Mouse (Mus musculus): ENCODE data around the gene Tas1r2.

Tas1r2 gene

DNA sequence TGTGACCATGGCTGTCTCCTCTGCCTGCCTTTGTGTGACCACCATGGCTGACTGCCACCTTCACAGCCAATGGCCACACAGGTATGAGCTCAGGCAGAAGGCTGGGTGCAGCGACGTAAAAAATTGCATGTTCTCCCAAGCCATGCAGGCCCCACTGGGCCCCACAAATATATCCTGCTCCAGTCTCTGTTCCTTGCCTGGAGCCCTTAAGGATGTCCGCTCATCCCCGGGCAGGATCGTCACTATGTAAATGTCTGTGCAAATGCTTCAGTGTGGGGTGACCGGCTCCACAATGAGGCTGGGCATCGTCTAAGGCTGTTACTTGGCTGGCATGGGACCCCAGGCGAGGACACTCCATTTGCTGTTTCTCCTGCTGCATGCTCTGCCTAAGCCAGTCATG lies at the start of gene Tas1r2:
TSS of gene Tas1r2 (plus strand) at position 301 of the 400 bp plus-strand sequence.
- ChIA-PET POLR2A (interaction anchor here in 1 of 4 experiments (1.4 kb wide), 1 partner anchor 8 kb away, joined by 3 read pairs; no protein-coding TSS in a partner anchor), CTCF (interaction anchor here in 2 of 4 experiments (1.1 to 1.3 kb wide), 2 partner anchors 9 kb away, joined by 4 read pairs; no protein-coding TSS in a partner anchor)

DNA sequence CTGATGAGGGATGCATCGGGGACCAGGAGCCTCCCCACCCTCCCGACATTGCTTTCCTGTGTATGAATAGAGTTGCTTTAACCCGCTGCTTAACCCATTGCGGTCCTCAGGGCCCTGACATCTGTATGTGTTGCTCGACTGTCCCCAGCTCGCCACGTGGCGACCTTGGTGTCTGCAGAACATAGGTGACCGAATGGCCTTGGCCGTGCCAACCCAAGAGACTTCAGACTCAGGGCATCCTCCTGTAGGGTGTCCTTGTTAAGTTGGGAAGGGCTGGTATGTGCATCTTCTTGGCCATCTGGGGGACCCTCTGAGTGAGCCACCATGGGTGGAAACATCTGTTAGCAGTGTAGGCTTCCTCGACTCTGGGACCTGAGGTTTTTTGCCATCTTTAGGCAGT lies 48.1 kb upstream of the Tas1r2 start:
- ChIA-PET CTCF (interaction anchor here (0.6 to 1.4 kb wide), 10 partner anchors 10 to 133 kb away, joined by 3 to 5 read pairs (median 3); no protein-coding TSS in a partner anchor), POLR2A (interaction anchor here in 2 of 4 experiments (0.6 to 1.6 kb wide), 4 partner anchors 11 to 1543 kb away, joined by 3 to 4 read pairs (median 3); no protein-coding TSS in a partner anchor)

DNA sequence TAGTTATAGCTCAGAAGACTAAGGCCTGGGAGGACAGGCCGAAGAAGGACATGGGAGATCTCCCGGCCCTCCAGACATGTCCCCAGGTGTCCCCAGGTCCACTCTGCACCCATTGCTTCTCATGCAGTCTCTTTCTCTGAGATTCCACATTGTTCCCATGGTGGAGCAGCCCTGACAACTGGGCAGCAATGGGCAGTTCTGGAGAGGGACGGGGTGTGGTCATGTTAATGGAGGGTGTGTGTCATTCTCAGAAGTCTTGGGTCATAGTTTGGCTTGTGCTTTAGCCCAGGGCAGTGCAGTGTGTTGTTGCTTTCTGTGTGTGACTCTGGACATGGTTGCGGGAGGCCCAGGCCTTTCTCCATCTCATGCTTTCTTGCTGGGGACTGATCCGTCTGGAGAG lies 46.6 kb upstream of the Tas1r2 start:
- ChIA-PET POLR2A (interaction anchor here in 2 of 4 experiments (0.9 to 2.1 kb wide), 4 partner anchors 10 to 111 kb away, joined by 3 to 5 read pairs (median 4); no protein-coding TSS in a partner anchor), CTCF (interaction anchor here in 1 of 4 experiments (1.2 kb wide), 1 partner anchor 136 kb away, joined by 4 read pairs; no protein-coding TSS in a partner anchor)

DNA sequence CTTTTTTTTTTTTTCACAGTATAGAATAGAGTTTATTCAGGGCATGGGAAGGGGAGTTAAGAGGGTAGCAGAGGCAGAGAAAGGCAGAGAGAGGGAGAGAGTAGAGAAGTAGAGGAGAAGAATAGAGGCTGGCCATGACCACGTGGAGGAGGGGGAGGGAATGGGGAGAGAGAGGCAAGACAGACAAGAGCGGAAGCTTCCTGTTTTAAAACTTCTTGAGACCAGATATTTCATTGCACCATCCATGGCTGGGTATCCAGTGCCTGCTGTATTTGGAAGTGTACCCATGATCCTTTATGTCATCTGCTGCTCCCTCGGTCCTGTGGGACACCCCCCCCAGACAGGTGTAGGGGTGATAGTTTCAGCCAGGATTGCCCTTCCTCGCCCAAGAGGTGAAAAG lies 44.4 kb upstream of the Tas1r2 start:
- CTCF ChIA-PET: interaction anchor here in 1 of 4 experiments (0.7 to 4.0 kb wide), 3 partner anchors 27 to 73 kb away, joined by 3 to 47 read pairs (median 7); no protein-coding TSS in a partner anchor
- POLR2A ChIA-PET: interaction anchor here in 2 of 4 experiments (0.6 kb wide), 2 partner anchors 326 to 520 kb away, joined by 3 read pairs; no protein-coding TSS in a partner anchor

DNA sequence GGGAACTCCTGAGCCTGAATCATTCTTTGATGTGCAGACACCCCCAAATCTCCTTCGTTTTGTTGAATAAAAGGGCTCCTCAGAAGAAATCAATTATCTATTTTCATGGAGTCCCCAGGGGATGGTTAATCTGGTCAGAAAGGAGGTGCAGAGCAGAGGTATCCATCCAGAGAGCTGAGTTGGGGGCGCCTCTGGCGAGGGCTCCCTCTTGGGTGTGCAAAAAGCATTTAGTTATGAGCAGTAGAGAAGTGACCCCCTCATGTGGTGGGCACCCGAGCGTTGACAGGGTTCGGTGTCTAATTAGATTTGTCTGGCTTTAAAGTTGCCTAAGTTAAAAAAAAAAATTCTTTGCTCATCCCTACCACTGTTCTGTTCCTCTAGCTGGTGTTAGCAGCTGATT lies 42.4 kb upstream of the Tas1r2 start:
- CTCF ChIA-PET: interaction anchor here (0.5 to 8.0 kb wide), 140 partner anchors 8 to 579 kb away, joined by 3 to 189 read pairs (median 4); partner anchors contain the start of genes Gm21969 (in 4 of the 4), Aldh4a1 (in 3 of the 4), Akr7a5 (in 1 of the 4) and Capzb (in 1 of the 4)
- POLR2A ChIA-PET: interaction anchor here in 3 of 4 experiments (0.6 to 2.8 kb wide), 16 partner anchors 8 to 605 kb away, joined by 3 to 14 read pairs (median 4); partner anchors contain the start of genes Aldh4a1 (in 2 of the 3) and Gm21969 (in 2 of the 3)

DNA sequence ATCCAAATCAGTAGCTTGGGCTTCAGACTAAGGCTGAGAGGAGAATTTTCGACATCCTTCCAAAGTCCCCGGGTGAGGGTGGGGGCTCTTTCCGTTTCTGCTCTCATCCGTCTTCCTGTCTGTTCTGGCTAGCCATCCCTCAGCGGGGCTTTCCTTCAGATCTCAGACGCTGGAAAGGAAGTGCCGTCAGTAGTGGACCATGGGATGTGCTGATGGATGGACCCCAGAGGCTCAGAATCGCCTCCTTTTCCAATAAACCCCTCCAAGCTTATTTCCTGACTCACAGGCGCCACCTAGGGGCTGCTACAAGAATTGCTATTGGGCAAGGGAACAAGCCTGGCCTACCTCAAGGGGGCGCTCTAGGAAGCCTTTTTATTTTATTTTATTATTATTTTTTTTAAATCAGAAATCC lies 41.8 kb upstream of the Tas1r2 start:
- POLR2A ChIA-PET: interaction anchor here in 3 of 4 experiments (0.6 to 2.8 kb wide), 16 partner anchors 8 to 606 kb away, joined by 3 to 14 read pairs (median 4); partner anchors contain the start of genes Aldh4a1 (in 2 of the 3) and Gm21969 (in 2 of the 3)
- CTCF ChIA-PET: interaction anchor here (0.5 to 8.0 kb wide), 143 partner anchors 9 to 1029 kb away, joined by 3 to 189 read pairs (median 4); partner anchors contain the start of genes Gm21969 (in 4 of the 4), Aldh4a1 (in 3 of the 4), Akr7a5 (in 1 of the 4) and Capzb (in 1 of the 4)

DNA sequence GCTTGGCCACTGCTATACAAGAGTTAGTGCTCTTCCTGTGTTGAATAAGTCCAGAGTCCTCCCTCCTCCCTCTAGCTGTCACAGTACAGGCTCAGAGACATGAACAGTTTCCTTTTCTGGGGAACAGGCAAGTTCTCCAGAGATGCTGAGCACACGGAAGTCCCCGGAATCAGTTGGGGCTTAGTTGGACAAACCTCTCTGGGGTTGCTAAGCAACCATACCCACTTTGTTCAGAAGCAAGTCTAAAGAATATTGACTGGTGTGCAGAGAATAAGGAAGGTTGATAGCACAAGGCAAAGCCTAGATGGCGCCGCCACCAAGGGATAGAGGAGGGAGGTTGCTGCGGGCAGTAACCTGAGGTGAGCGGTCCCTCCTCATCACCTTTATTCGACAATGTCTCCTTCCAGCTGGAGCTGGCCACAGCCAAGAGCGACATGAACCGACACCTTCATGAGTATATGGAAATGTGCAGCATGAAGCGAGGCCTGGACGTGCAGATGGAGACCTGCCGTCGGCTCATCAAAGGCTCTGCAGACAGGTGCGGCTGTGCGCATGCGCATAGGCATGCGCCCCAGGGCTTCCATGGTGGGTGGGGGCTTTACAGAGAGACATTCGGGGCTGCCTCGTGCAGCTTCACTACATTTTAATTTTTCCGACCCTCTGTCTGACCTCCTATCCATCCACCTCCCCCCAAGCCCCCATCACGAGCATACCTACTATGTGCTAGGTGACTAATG lies 38.6 kb upstream of the Tas1r2 start:
- CTCF ChIA-PET: interaction anchor here in 3 of 4 experiments (0.9 to 8.0 kb wide), 3 partner anchors 12 to 40 kb away, joined by 3 to 189 read pairs (median 18); partner anchors contain the start of gene Gm21969 (in 2 of the 3)
- POLR2A ChIA-PET: interaction anchor here in 2 of 4 experiments (0.6 to 3.0 kb wide), 7 partner anchors 8 to 260 kb away, joined by 3 to 18 read pairs (median 4); partner anchors contain the start of genes Aldh4a1 (in 1 of the 2) and Gm21969 (in 1 of the 2)

DNA sequence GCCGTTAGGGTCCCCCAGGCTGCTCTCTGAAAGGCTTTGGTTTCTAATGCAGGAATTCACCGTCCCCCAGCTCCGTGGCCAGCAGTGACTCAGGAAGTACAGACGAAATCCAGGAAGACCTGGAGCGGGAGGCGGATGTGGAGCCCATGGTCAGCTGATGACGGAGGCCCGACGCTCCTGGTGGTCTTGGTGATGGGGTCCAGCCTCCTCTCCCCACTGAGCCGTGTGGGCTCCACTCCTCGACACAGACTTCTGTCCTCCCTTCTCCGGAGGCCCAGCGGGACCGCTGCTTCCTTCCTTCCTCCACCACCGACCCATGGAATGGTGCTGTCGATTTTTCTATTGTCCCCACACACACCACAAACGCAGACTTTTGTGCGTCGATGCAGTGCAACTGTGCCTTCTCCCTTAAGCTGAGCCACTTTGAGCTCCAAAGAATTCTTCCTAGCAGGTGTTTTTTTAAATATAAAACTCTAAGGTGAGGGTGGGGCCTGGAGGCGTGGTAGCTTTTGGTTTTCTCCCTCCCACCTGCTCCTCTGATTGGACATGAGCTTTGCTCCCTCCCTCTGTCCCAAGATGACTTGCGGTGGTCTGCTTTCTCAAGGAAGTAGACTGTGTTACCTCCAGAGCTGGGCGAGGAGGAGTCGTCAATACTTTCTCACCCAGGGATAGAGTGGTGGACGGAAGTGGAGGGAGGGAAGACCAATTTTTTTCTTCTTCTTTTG lies 36.9 kb upstream of the Tas1r2 start:
- ChIA-PET POLR2A (interaction anchor here in 3 of 4 experiments (0.6 to 3.0 kb wide), 40 partner anchors 8 to 910 kb away, joined by 3 to 22 read pairs (median 3); partner anchors contain the start of gene Gm21969 (in 2 of the 3)), CTCF (interaction anchor here (0.5 to 8.0 kb wide), 27 partner anchors 9 to 1518 kb away, joined by 3 to 189 read pairs (median 4); partner anchors contain the start of genes Gm21969 (in 3 of the 4), Akr7a5 (in 1 of the 4) and Pqlc2 (in 1 of the 4))

DNA sequence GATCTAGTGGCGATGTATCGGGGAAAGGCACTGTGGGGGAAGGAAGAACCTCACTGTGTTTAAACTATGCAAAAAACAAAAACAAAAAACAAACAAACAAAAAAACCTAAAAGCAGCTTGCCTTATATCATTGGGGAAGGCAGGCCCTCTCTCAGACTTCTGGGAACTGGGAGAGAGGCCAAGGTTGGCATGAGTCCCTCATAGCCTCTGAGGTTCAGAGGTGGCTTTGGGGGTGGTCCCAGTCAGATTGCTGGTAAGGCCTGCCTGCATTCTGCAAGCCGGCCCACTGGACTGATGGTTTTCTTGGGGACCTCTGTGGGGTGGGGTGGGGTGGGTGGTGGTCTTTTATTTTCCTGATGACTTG lies 36.4 kb upstream of the Tas1r2 start:
- CTCF ChIA-PET: interaction anchor here (0.5 to 8.0 kb wide), 23 partner anchors 9 to 1518 kb away, joined by 3 to 189 read pairs (median 4); partner anchors contain the start of genes Gm21969 (in 3 of the 4), Akr7a5 (in 1 of the 4) and Pqlc2 (in 1 of the 4)
- POLR2A ChIA-PET: interaction anchor here in 3 of 4 experiments (0.6 to 3.0 kb wide), 32 partner anchors 8 to 910 kb away, joined by 3 to 22 read pairs (median 3); partner anchors contain the start of gene Gm21969 (in 1 of the 3)

DNA sequence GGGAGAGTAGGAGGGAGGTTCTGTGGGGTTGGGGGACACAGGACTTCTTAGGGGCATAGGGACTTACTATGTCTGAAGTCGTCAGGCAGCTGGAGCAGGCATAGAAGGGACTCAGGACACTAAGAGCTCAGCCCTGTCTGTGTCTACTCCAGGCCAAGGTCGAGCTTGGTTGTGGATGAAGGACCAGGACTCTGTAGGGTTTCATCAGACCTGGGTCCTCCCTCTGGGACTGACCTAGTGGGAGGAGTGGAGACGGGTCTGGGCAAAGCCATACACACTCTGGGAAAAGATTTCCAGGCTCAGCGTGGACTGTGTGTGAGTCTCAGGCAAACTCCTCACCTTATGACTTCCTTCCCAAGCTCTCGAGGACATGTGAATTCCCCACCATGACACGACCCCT lies 33.6 kb upstream of the Tas1r2 start:
- ChIA-PET CTCF (interaction anchor here (0.7 to 4.8 kb wide), 6 partner anchors 8 to 27 kb away, joined by 3 to 48 read pairs (median 4); partner anchors contain the start of gene Gm21969 (in 2 of the 4)), POLR2A (interaction anchor here in 3 of 4 experiments (0.5 to 1.7 kb wide), 6 partner anchors 8 to 399 kb away, joined by 3 to 5 read pairs (median 4); no protein-coding TSS in a partner anchor)

DNA sequence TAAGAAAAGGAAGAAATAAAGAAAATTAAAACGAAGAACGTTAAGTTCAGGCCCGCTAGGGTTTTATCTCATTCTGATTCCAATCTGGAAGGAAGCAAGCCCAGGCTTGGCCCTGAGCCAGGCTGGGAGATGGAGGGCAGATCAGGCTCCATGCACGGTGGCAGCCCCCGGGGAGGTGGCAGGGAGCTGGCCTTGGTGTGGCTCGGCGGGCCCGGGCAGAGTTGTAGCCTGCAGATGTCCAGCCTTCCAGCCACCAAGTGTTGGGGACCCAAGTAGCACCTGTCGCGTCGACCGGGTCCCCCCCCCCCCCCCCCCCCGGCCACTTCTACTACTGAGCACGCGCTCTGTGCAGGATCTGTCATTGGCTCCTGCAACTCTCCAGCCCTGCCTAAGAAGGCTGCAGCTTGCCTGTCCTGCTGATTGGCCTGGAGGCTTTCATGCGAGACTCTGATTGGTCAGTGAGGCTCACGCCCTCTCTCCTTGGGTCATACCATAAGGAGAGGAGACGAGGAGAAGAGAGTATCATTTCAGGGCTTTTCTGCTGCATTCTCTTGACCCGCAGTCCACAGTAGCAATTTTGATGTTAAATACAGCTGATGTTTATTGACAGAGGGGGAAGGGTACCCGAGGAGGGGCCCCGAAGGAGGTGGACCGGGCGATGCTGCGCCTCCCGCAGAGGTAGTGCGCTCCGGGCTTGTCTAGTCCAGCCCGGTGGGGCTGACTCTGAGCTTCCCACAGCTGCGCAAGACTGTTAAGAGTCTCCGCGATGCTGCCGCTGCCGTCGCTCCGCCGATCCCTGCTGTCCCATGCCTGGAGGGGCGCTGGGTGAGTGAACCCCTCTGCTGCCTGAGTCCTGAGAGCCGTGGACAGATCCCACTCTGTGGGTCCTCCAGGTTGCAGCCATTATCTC lies 30.7 kb upstream of the Tas1r2 start, which contains the start of gene Aldh4a1:
TSS of gene Aldh4a1 (plus strand) at position 494 of the 910 bp plus-strand sequence.
- ChIA-PET CTCF (interaction anchor here (0.5 to 4.8 kb wide), 28 partner anchors 10 to 1793 kb away, joined by 3 to 48 read pairs (median 4); partner anchors contain the start of genes Gm21969 (in 3 of the 4), Akr7a5 (in 1 of the 4) and Pqlc2 (in 1 of the 4)), POLR2A (interaction anchor here in 3 of 4 experiments (0.5 to 2.6 kb wide), 51 partner anchors 8 to 1662 kb away, joined by 3 to 35 read pairs (median 4); partner anchors contain the start of genes Gm21969 (in 3 of the 3), Akr7a5 (in 1 of the 3) and Pqlc2 (in 1 of the 3))

DNA sequence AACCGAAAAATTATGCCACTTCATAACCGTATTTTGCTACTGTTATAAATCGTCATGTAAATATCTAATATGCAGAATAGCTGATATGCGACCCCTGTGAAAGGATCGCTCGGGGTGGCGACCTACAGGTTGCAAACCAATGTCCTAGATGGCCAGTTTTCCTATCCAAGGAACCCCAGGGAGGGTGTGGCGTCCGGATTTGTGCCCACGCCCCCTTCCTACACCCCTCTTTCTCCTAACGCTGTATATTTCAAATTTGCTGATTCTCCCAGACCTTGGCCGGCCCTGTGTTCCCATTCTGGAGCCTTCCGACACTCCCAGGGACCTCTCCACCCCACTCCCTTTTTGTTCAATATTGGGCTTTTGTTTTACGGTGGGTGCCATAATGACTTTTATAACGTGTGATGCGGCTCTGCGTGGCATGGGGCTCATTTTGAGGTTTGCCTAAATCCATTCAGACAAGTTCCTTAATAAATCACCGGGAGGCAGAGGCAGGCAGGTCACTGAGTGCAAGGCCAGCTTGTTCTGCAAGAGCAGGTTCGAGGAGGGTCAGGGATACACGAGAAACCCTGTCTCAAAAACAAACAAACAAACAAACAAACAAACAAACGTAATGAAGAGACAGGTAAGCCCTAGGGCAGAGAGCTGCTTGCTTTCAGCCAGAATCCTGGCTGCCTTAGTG lies 29.8 kb upstream of the Tas1r2 start:
- ChIA-PET CTCF (interaction anchor here (1.0 to 4.8 kb wide), 19 partner anchors 12 to 118 kb away, joined by 3 to 48 read pairs (median 6); partner anchors contain the start of gene Gm21969 (in 3 of the 4)), POLR2A (interaction anchor here in 3 of 4 experiments (0.6 to 2.6 kb wide), 44 partner anchors 8 to 1035 kb away, joined by 3 to 35 read pairs (median 4); partner anchors contain the start of genes Gm21969 (in 3 of the 3), Akr7a5 (in 1 of the 3) and Pqlc2 (in 1 of the 3))

DNA sequence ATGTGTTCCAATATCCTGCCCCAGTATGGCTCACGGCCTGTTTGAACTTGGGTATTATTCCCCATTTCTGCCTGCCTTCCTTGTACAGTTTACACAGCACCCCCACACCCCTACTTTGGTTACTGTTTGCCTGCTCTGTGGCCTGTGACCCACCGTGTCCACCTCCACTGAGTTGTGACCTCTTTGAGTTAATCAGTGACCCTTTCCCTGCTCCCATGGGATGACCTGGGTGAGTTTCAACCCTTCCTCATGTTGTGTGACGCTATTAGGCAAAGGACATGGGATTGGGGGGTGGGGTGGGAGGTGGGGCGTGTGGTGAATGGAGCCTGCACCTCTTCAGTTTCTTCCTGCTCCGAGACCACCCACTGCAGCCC lies 29.2 kb upstream of the Tas1r2 start:
- ChIA-PET POLR2A (interaction anchor here in 2 of 4 experiments (0.7 to 2.1 kb wide), 6 partner anchors 8 to 135 kb away, joined by 3 to 8 read pairs (median 4); no protein-coding TSS in a partner anchor), CTCF (interaction anchor here in 2 of 4 experiments (1.6 to 4.8 kb wide), 4 partner anchors 12 to 50 kb away, joined by 3 to 48 read pairs (median 9); no protein-coding TSS in a partner anchor)

DNA sequence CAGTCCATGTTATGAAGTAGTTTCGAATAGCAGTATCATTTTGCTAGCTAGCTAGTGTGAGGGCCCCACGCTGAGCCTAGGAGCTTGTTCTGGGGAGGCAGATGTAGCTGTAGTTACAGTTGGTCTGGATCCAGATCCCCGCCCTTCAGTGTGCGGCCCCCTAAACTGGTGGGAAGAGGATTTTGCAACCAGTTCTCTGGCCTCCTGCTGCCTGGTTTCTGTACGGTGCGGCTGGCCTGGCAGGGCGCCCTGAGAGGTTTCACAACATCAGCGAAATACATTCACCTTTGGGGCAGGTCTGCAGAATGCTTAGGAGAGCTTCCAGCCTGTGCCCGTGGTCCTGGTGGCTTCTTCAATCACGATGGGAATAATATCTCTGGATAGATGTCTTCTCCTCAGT lies 28.6 kb upstream of the Tas1r2 start:
- POLR2A ChIA-PET: interaction anchor here in 2 of 4 experiments (0.8 to 1.4 kb wide), 7 partner anchors 8 to 136 kb away, joined by 3 to 6 read pairs (median 3); no protein-coding TSS in a partner anchor
- CTCF ChIA-PET: interaction anchor here in 2 of 4 experiments (0.6 to 1.3 kb wide), 2 partner anchors 22 to 44 kb away, joined by 3 to 4 read pairs; partner anchors contain the start of gene Gm21969 (in 1 of the 2)

DNA sequence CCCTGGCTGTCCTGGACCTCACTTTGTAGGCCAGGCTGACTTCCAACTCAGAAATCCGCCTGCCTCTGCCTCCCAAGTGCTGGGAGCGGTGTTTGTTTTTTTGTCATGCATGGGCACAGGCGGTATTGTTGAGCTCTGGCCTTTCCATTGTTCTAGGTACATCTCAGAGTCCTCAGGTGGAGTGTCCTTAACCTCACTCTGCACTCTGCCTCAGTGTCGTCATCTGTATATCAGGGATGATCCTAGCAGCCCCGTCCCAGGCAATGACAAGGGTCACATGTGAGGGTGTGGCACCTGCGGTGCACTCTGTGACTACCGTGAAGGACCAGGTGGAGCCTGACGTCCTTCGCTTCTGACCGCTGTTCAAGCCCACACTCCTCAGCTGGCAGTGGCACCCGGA lies 26.0 kb upstream of the Tas1r2 start:
- ChIA-PET POLR2A (interaction anchor here (0.6 to 5.3 kb wide), 10 partner anchors 9 to 318 kb away, joined by 3 to 29 read pairs (median 4); partner anchors contain the start of genes Gm21969 (in 1 of the 4) and Pqlc2 (in 1 of the 4)), CTCF (interaction anchor here (0.5 to 4.8 kb wide), 11 partner anchors 9 to 91 kb away, joined by 3 to 39 read pairs (median 4); partner anchors contain the start of gene Gm21969 (in 2 of the 4))

Measured in embryonic stem cell, embryonic (primary cell).